Mouse (Mus musculus): Measurements from ENCODE around the gene Tnfrsf22. TPM values are rescaled to one million over a fixed set of nuclear protein-coding genes. Genes with fewer than 3 reads are reported as not detected.

The Tnfrsf22 gene
- total RNA-seq, 1 experiment from 2014 or later: 4.7 TPM

GRCm38 (mm10) chr7:143636674-143637073 is 12.8 kb downstream of the Tnfrsf22 start:
- no peak for ATAC-seq (replicated peaks; ENCODE audit: low read depth, poor library complexity, severe bottlenecking)

GRCm38 (mm10) chr7:143631503-143631902 is 18.0 kb downstream of the Tnfrsf22 start:
- no peak for ATAC-seq (replicated peaks; ENCODE audit: low read depth, poor library complexity, severe bottlenecking)

- ATAC-seq (replicated peaks; ENCODE audit: low read depth, poor library complexity, severe bottlenecking): no peak
Observed at GRCm38 (mm10) chr7:143629501-143629900, 20.0 kb downstream of the Tnfrsf22 start.

GRCm38 (mm10) chr7:143628540-143628939 is 20.9 kb downstream of the Tnfrsf22 start, which contains the start of gene Tnfrsf26:
TSS of gene Tnfrsf26 (minus strand) at chr7:143628722.
- ATAC-seq (replicated peaks; ENCODE audit: low read depth, poor library complexity, severe bottlenecking): no peak

- ATAC-seq (replicated peaks; ENCODE audit: low read depth, poor library complexity, severe bottlenecking): peak; percentile 72
Observed at GRCm38 (mm10) chr7:143627555-143628286, 21.7 kb downstream of the Tnfrsf22 start.

- no peak for ATAC-seq (replicated peaks; ENCODE audit: low read depth, poor library complexity, severe bottlenecking)
Observed at GRCm38 (mm10) chr7:143626178-143626577, 23.3 kb downstream of the Tnfrsf22 start.

- no peak for ATAC-seq (replicated peaks; ENCODE audit: low read depth, poor library complexity, severe bottlenecking)
Observed at GRCm38 (mm10) chr7:143625151-143625550, 24.3 kb downstream of the Tnfrsf22 start.

GRCm38 (mm10) chr7:143624561-143624960 is 24.9 kb downstream of the Tnfrsf22 start:
- ATAC-seq (replicated peaks; ENCODE audit: low read depth, poor library complexity, severe bottlenecking): no peak

- no peak for ATAC-seq (replicated peaks; ENCODE audit: low read depth, poor library complexity, severe bottlenecking)
Observed at GRCm38 (mm10) chr7:143620951-143621350, 28.5 kb downstream of the Tnfrsf22 start.

- ATAC-seq (replicated peaks; ENCODE audit: low read depth, poor library complexity, severe bottlenecking): 0 out of 2 replicates have a peak, but pooled peaks have one; percentile 32
Observed at GRCm38 (mm10) chr7:143614404-143615135, 34.9 kb downstream of the Tnfrsf22 start.

GRCm38 (mm10) chr7:143612215-143612614 is 37.2 kb downstream of the Tnfrsf22 start:
- ATAC-seq (replicated peaks; ENCODE audit: low read depth, poor library complexity, severe bottlenecking): no peak

GRCm38 (mm10) chr7:143605321-143605720 is 44.1 kb downstream of the Tnfrsf22 start:
- ATAC-seq (replicated peaks; ENCODE audit: low read depth, poor library complexity, severe bottlenecking): peak; percentile 86

- no peak for ATAC-seq (replicated peaks; ENCODE audit: low read depth, poor library complexity, severe bottlenecking)
Observed at GRCm38 (mm10) chr7:143604889-143605288, 44.6 kb downstream of the Tnfrsf22 start.

- no peak for ATAC-seq (replicated peaks; ENCODE audit: low read depth, poor library complexity, severe bottlenecking)
Observed at GRCm38 (mm10) chr7:143601705-143602104, 47.8 kb downstream of the Tnfrsf22 start.

- no peak for ATAC-seq (replicated peaks; ENCODE audit: low read depth, poor library complexity, severe bottlenecking)
Observed at GRCm38 (mm10) chr7:143600231-143600740, 49.2 kb downstream of the Tnfrsf22 start.

GRCm38 (mm10) chr7:143599428-143600230 is 49.8 kb downstream of the Tnfrsf22 start, which contains the start of gene Cars:
TSS of gene Cars (minus strand) at chr7:143600090.
- ATAC-seq (replicated peaks; ENCODE audit: low read depth, poor library complexity, severe bottlenecking): peak; percentile 96

- no peak for ATAC-seq (replicated peaks; ENCODE audit: low read depth, poor library complexity, severe bottlenecking)
Observed at GRCm38 (mm10) chr7:143594865-143595264, 54.6 kb downstream of the Tnfrsf22 start.

GRCm38 (mm10) chr7:143592255-143592654 is 57.2 kb downstream of the Tnfrsf22 start:
- ATAC-seq (replicated peaks; ENCODE audit: low read depth, poor library complexity, severe bottlenecking): no peak

- no peak for ATAC-seq (replicated peaks; ENCODE audit: low read depth, poor library complexity, severe bottlenecking)
Observed at GRCm38 (mm10) chr7:143588006-143588405, 61.5 kb downstream of the Tnfrsf22 start.

GRCm38 (mm10) chr7:143587586-143587985 is 61.9 kb downstream of the Tnfrsf22 start:
- ATAC-seq (replicated peaks; ENCODE audit: low read depth, poor library complexity, severe bottlenecking): no peak

Data from common myeloid progenitor, adult 5-6 weeks (primary cell).